In the genomic region with DNA sequence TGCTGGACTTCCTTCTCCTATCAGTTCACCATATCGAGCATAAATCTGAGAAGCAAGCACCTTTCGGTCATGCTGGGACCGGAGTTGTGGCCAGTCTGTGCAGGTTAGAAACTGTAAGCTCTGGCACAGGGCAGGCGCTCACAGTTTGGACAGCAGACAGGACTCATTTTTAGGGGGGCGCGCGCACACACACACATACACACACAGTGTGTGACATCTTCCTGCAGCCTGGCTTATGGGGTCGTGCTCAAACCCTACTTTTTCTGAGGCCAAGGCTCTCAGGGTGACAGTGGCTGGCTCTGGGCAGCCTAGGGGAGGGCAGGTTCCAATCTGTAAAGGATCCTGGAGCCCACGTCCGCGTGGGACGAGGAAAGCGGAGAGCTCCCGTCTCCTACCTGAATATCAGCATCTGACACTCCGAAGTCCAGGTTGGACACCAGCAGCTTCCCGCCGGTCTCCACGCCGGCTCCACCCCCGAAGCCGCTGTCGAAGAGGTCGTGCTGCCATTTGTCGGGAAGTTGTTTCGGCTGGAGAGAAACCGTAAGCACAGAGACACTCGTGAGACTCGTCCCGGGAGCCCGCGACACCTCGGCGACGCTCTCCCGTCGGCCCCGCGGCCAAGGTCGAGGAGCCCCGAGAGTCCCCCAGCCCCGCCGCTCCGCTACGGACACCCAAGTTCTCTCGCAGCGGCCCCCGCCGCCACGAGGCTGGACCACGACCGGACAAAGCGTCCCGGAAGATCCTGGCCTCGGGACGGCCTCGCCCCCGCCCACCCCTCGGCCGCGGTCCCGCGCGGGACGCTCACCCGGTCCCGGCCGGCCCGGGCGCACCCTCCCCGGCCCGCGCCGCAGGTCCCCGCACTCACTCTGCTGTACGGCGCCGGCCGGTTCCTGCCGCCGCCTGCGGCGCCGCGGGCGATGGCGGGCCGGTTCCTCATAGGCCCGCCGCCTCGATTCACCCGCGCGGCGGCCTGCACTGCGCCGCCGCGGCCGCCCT, we compare ENCODE assay signal across 1 mouse cellular context.
TF ChIP-seq lines count a peak whose summit lies in the region.

No protein-coding gene starts in this region.

TF ChIP-seq in CH12.LX, 34 proteins besides CTCF, POLR2A, EP300 and RAD21:
- 0 out of 2 replicates have a peak, but pooled peaks have one; percentile 46 for TF ChIP-seq SIN3A (IDR thresholded peaks at IDR 0.05; ENCODE audit: low read length)
- TF ChIP-seq MXI1 (IDR thresholded peaks at IDR 0.05; ENCODE audit: low read depth, low read length), result peak; percentile 61; the same call in 1 of the 2 replicates
- TF ChIP-seq ZNF384 (IDR thresholded peaks at IDR 0.05; ENCODE audit: low read depth, low read length), result no peak
- TF ChIP-seq MYC (IDR thresholded peaks at IDR 0.05; ENCODE audit: low read depth, low read length), result 0 out of 2 replicates have a peak, but pooled peaks have one; percentile 1
